Mouse (Mus musculus): ENCODE data around the gene Olfr750. TPM values are rescaled to one million over a fixed set of nuclear protein-coding genes. Genes with fewer than 3 reads are reported as not detected.
A peak's percentile ranks its signal among the peaks of the same experiment; 100 is the strongest.

Gene Olfr750
- polyA plus RNA-seq, 1 experiment from 2014 or later: not detected

DNA sequence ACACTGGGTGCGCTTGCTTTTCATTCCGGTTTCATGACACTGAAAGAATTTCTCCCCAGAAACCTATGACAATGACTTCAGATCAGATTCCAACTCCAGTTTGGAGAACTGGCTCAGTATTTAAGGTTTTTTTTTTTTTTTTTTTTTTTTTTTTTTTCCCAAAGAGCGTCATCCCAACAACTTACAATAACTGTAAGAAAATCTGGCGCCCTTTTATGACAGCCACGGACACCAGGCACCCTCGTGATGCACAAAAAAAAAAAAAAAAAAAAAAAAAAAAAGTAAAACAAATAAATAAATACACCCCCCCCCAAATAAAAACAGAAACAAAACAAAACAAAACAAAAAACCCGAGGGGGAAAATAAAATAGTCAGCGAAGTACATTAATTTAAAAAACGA is 13.5 kb upstream of the Olfr750 start:
- Histone ChIP-seq H3K9ac (ENCODE audit: low read length) (peak overlapping the region; percentile 72), H3K27ac (replicated peaks in 1 of 2; ENCODE audit: control insufficient read depth in 1 of 2, insufficient read depth in 1 of 2, low read depth in 2 of 2, low read length in 2 of 2) (no peak overlapping the region), H3K4me3 (ENCODE audit: control insufficient read depth in 1 of 2, insufficient read depth in 1 of 2, low read depth in 1 of 2, low read length in 2 of 2) (peak overlapping the region; percentile 78 to 98; a peak in 3 of 4 replicates), H3K36me3 (ENCODE audit: control insufficient read depth, insufficient read depth, low read length) (no peaks in the 10 kb centered on the region), H3K9me3 (ENCODE audit: control insufficient read depth, low read length) (no peaks in the 10 kb centered on the region), H3K4me1 (ENCODE audit: control insufficient read depth in 2 of 2, insufficient read depth in 2 of 2, low read length in 2 of 2) (peaks cover 5 to 13% of the 10 kb centered on the region in 2 experiments; a peak in 3 of 4 replicates), H3K4me2 (ENCODE audit: low read length) (peak overlapping the region; percentile 82), H3K27me3 (ENCODE audit: control insufficient read depth, insufficient read depth, low read length) (no peaks in the 10 kb centered on the region)
- ATAC-seq (ENCODE audit: insufficient number of reproducible peaks, insufficient read depth, low FRiP score, low read depth): no peak
- 13% methylated on average over 9 of the region's 9 CpGs for WGBS

DNA sequence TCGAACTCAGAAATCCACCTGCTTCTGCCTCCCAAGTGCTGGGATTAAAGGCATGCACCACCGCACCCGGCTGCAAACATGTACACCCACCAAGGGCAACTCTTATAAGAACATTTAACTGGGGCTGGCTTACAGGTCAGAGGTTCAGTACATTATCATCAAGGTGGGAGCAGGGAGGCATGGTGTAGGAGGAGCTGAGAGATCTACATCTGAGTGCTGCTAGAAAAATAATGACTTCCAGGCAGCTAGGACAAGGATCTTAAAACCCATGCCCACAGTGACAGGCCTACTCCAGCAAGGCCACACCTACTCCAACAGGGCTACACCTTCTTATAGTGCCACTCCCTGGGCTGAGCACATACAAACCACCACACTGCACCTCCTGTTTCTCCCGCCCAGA is 11.7 kb upstream of the Olfr750 start:
- ATAC-seq (ENCODE audit: insufficient number of reproducible peaks, insufficient read depth, low FRiP score, low read depth): no peak
- no peak overlapping the region for H3K9ac ChIP-seq (ENCODE audit: low read length)
- no peak overlapping the region for H3K4me2 ChIP-seq (ENCODE audit: low read length)
- 77% methylated on average over 4 of the region's 4 CpGs for WGBS
- peaks cover 0 to 3% of the 10 kb centered on the region in 2 experiments; a peak in 1 of 4 replicates for H3K4me1 ChIP-seq (ENCODE audit: control insufficient read depth in 2 of 2, insufficient read depth in 2 of 2, low read length in 2 of 2)
- H3K4me3 ChIP-seq (ENCODE audit: control insufficient read depth in 1 of 2, insufficient read depth in 1 of 2, low read depth in 1 of 2, low read length in 2 of 2): no peak overlapping the region
- H3K36me3 ChIP-seq (ENCODE audit: control insufficient read depth, insufficient read depth, low read length): no peaks in the 10 kb centered on the region
- no peak overlapping the region for H3K27ac ChIP-seq (replicated peaks in 1 of 2; ENCODE audit: control insufficient read depth in 1 of 2, insufficient read depth in 1 of 2, low read depth in 2 of 2, low read length in 2 of 2)
- H3K9me3 ChIP-seq (ENCODE audit: control insufficient read depth, low read length): no peaks in the 10 kb centered on the region
- no peaks in the 10 kb centered on the region for H3K27me3 ChIP-seq (ENCODE audit: control insufficient read depth, insufficient read depth, low read length)

DNA sequence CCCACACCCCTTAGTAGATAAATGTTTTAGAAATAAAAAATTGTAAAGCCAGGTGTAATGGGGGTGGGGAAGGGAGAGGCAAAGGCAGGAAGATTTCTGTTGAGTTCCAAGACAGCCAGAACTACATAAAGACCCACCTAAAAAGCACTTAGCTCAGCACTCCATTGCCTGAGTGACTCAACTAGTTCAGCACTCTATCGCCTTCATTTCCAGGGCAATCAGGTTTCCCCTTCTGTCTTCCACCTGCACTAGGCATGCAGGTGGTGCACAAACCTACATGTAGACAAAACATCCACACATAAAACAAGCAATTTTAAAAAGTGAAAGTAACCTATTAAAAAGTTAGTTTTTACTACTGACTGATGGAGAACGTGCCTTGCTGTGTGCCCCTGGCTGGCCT is 10.9 kb upstream of the Olfr750 start:
- ATAC-seq (ENCODE audit: insufficient number of reproducible peaks, insufficient read depth, low FRiP score, low read depth): no peak
- H3K27ac ChIP-seq (replicated peaks in 1 of 2; ENCODE audit: control insufficient read depth in 1 of 2, insufficient read depth in 1 of 2, low read depth in 2 of 2, low read length in 2 of 2): no peak overlapping the region
- H3K4me2 ChIP-seq (ENCODE audit: low read length): no peak overlapping the region
- H3K36me3 ChIP-seq (ENCODE audit: control insufficient read depth, insufficient read depth, low read length): no peaks in the 10 kb centered on the region
- H3K9me3 ChIP-seq (ENCODE audit: control insufficient read depth, low read length): no peaks in the 10 kb centered on the region
- no peaks in the 10 kb centered on the region for H3K27me3 ChIP-seq (ENCODE audit: control insufficient read depth, insufficient read depth, low read length)
- peaks cover 0 to 3% of the 10 kb centered on the region in 2 experiments; a peak in 1 of 4 replicates for H3K4me1 ChIP-seq (ENCODE audit: control insufficient read depth in 2 of 2, insufficient read depth in 2 of 2, low read length in 2 of 2)
- 81% methylated on average over 2 of the region's 2 CpGs for WGBS
- H3K9ac ChIP-seq (ENCODE audit: low read length): no peak overlapping the region
- no peak overlapping the region for H3K4me3 ChIP-seq (ENCODE audit: control insufficient read depth in 1 of 2, insufficient read depth in 1 of 2, low read depth in 1 of 2, low read length in 2 of 2)

DNA sequence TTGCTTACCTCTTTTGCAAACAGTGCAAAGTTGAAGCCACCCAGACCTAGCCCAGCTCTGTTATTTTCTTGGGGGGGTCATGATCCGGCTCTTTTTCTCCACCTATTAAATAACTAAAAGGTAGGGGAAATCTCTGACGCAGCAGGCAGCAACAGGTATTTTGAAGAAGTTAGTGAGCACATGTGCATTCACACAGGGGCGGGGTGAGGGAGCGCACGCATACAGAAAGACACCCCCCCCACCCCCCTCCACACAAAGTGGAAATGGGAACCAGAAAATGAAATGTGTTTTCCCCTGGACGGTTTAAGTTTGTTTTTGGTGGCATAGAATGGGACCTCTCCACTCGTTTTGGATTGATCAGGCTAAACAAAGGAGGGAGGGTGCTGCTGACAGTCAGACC is 9.6 kb upstream of the Olfr750 start:
- no peaks in the 10 kb centered on the region for H3K9me3 ChIP-seq (ENCODE audit: control insufficient read depth, low read length)
- H3K36me3 ChIP-seq (ENCODE audit: control insufficient read depth, insufficient read depth, low read length): no peaks in the 10 kb centered on the region
- 17% methylated on average over 7 of the region's 7 CpGs for WGBS
- H3K4me3 ChIP-seq (ENCODE audit: control insufficient read depth in 1 of 2, insufficient read depth in 1 of 2, low read depth in 1 of 2, low read length in 2 of 2): peak overlapping the region; percentile 55 to 69
- peaks cover 0 to 3% of the 10 kb centered on the region in 2 experiments; a peak in 1 of 4 replicates for H3K4me1 ChIP-seq (ENCODE audit: control insufficient read depth in 2 of 2, insufficient read depth in 2 of 2, low read length in 2 of 2)
- H3K27ac ChIP-seq (replicated peaks in 1 of 2; ENCODE audit: control insufficient read depth in 1 of 2, insufficient read depth in 1 of 2, low read depth in 2 of 2, low read length in 2 of 2): no peak overlapping the region
- no peak for ATAC-seq (ENCODE audit: insufficient number of reproducible peaks, insufficient read depth, low FRiP score, low read depth)
- peak overlapping the region; percentile 74; the same call in 1 of the 2 replicates for H3K9ac ChIP-seq (ENCODE audit: low read length)
- H3K4me2 ChIP-seq (ENCODE audit: low read length): peak overlapping the region; percentile 70
- H3K27me3 ChIP-seq (ENCODE audit: control insufficient read depth, insufficient read depth, low read length): no peaks in the 10 kb centered on the region

DNA sequence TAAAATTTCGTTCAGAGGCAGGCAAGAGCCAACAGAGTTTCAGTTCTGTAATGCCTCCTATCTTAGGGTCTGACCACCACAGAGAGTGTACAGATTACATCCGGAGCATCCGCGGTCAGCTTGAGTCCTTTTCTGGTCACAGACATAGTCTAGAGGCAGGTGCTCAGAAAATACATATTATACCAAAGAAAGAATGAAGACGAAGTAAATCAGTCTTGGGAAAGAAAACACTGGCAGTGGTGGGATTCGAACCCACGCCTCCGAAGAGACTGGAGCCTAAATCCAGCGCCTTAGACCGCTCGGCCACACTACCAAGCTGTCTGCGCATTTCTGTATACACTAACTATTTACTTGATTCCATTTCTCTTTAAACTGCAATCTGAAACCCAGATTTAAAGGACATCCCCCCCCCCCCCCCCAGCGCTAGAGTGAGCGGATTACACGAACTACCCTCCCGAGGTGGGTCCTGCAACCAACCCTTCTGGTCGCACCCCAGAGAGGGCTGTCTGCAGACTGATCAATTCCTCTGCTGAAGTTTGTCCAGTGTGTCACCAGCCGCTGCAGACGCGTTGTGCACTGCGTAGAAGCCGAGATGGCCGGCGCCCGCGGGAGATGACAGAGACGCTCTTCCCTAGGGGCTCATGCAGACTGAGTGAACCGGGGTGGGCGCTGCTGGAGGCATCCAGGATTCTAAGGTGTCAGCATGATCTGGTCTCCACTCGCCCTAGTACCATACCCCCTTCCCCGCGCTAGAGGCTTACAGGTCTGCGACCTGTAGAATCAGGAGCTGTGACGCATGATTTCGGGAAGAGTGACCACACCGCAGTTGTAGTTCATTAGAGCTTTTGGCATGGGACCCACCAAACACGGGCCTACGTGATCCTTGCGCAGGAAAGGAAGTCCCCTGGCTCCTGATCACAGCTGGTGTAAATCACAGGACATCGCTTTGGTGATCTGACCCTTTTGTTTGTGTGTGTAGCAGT is 8.7 kb upstream of the Olfr750 start:
- no peak overlapping the region for H3K27ac ChIP-seq (replicated peaks in 1 of 2; ENCODE audit: control insufficient read depth in 1 of 2, insufficient read depth in 1 of 2, low read depth in 2 of 2, low read length in 2 of 2)
- WGBS: 3% methylated on average over 39 of the region's 40 CpGs
- peak; percentile 60; the same call in 1 of the 2 replicates for ATAC-seq (ENCODE audit: insufficient number of reproducible peaks, insufficient read depth, low FRiP score, low read depth)
- no peaks in the 10 kb centered on the region for H3K27me3 ChIP-seq (ENCODE audit: control insufficient read depth, insufficient read depth, low read length)
- peaks cover 0 to 3% of the 10 kb centered on the region in 2 experiments; a peak in 1 of 4 replicates for H3K4me1 ChIP-seq (ENCODE audit: control insufficient read depth in 2 of 2, insufficient read depth in 2 of 2, low read length in 2 of 2)
- H3K36me3 ChIP-seq (ENCODE audit: control insufficient read depth, insufficient read depth, low read length): no peaks in the 10 kb centered on the region
- H3K9ac ChIP-seq (ENCODE audit: low read length): peak overlapping the region; percentile 74
- no peaks in the 10 kb centered on the region for H3K9me3 ChIP-seq (ENCODE audit: control insufficient read depth, low read length)
- H3K4me2 ChIP-seq (ENCODE audit: low read length): peak overlapping the region; percentile 70
- peak overlapping the region; percentile 55 to 69 for H3K4me3 ChIP-seq (ENCODE audit: control insufficient read depth in 1 of 2, insufficient read depth in 1 of 2, low read depth in 1 of 2, low read length in 2 of 2)

DNA sequence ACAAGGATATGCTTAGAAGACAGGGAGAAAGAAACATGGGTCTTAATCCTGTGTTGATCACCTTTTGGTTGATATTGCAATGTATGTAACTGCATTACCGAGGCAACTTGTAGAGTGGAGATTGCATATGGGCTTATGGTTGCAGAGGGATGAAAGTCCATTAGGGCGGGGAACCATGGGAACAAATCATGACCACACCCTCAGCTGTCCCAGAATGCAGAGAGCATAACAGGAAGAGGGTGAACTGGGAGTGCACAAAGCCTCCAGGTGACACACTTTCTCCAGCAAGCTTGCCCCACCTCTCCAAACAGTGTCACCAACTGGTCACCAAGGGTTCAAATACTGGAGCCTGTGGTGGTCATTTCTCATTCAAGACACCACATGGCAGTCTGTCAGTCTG is 6.8 kb upstream of the Olfr750 start:
- H3K9ac ChIP-seq (ENCODE audit: low read length): no peak overlapping the region
- no peak overlapping the region for H3K4me3 ChIP-seq (ENCODE audit: control insufficient read depth in 1 of 2, insufficient read depth in 1 of 2, low read depth in 1 of 2, low read length in 2 of 2)
- H3K27me3 ChIP-seq (ENCODE audit: control insufficient read depth, insufficient read depth, low read length): no peaks in the 10 kb centered on the region
- H3K4me1 ChIP-seq (ENCODE audit: control insufficient read depth in 2 of 2, insufficient read depth in 2 of 2, low read length in 2 of 2): peaks cover 0 to 3% of the 10 kb centered on the region in 2 experiments; a peak in 1 of 4 replicates
- H3K36me3 ChIP-seq (ENCODE audit: control insufficient read depth, insufficient read depth, low read length): no peaks in the 10 kb centered on the region
- ATAC-seq (ENCODE audit: insufficient number of reproducible peaks, insufficient read depth, low FRiP score, low read depth): no peak
- H3K27ac ChIP-seq (replicated peaks in 1 of 2; ENCODE audit: control insufficient read depth in 1 of 2, insufficient read depth in 1 of 2, low read depth in 2 of 2, low read length in 2 of 2): no peak overlapping the region
- no peaks in the 10 kb centered on the region for H3K9me3 ChIP-seq (ENCODE audit: control insufficient read depth, low read length)
- no peak overlapping the region for H3K4me2 ChIP-seq (ENCODE audit: low read length)
- 82% methylated on average over 2 of the region's 2 CpGs for WGBS

DNA sequence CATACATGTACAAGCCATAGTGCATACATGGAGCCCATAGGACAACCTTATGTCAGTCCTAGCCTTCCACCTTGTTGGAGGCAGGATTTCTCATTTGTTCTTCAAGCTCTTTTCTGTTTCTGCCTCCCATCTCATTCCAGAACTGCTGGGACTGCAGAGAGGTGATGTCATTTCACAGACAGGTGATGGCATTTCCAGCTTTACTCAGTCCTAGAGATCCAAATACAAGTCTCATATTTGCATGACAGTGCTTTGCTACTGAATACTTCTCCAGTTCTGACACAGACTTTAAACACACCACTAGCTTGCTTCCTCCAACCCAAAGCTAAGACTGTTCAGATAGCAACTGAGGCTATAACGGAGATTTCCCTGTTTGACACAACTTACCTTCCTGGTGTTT is 4.9 kb upstream of the Olfr750 start:
- WGBS: 84% methylated on average over 1 of the region's 1 CpGs
- H3K27me3 ChIP-seq (ENCODE audit: control insufficient read depth, insufficient read depth, low read length): no peaks in the 10 kb centered on the region
- H3K4me2 ChIP-seq (ENCODE audit: low read length): no peak overlapping the region
- H3K36me3 ChIP-seq (ENCODE audit: control insufficient read depth, insufficient read depth, low read length): no peaks in the 10 kb centered on the region
- H3K9me3 ChIP-seq (ENCODE audit: control insufficient read depth, low read length): no peaks in the 10 kb centered on the region
- H3K9ac ChIP-seq (ENCODE audit: low read length): no peak overlapping the region
- H3K4me1 ChIP-seq (ENCODE audit: control insufficient read depth in 2 of 2, insufficient read depth in 2 of 2, low read length in 2 of 2): peaks cover 0 to 3% of the 10 kb centered on the region in 2 experiments; a peak in 1 of 4 replicates
- no peak overlapping the region for H3K4me3 ChIP-seq (ENCODE audit: control insufficient read depth in 1 of 2, insufficient read depth in 1 of 2, low read depth in 1 of 2, low read length in 2 of 2)
- no peak for ATAC-seq (ENCODE audit: insufficient number of reproducible peaks, insufficient read depth, low FRiP score, low read depth)
- no peak overlapping the region for H3K27ac ChIP-seq (replicated peaks in 1 of 2; ENCODE audit: control insufficient read depth in 1 of 2, insufficient read depth in 1 of 2, low read depth in 2 of 2, low read length in 2 of 2)

Data from heart, embryonic 14.5 days (tissue).